Mouse (Mus musculus): Measurements from ENCODE around the gene Alg1. TPM values are rescaled to one million over a fixed set of nuclear protein-coding genes. Genes with fewer than 3 reads are reported as not detected.
A peak's percentile ranks its signal among the peaks of the same experiment; 100 is the strongest.

Alg1 gene
- polyA plus RNA-seq, 1 experiment from 2014 or later: 22.1 TPM

GRCm38 (mm10) chr16:5250891-5251290, 17.5 kb downstream of the Alg1 start:
- H3K9ac ChIP-seq (ENCODE audit: low read length): no peak overlapping the region
- ATAC-seq (replicated peaks; ENCODE audit: low FRiP score) (no peak), DNase-seq (ENCODE audit: low spot score) (no peak)
- no peak overlapping the region for H3K27ac ChIP-seq (ENCODE audit: low read depth, low read length)
- H3K4me2 ChIP-seq (ENCODE audit: low read depth, low read length, severe bottlenecking): no peak overlapping the region
- peaks cover 5% of the 10 kb centered on the region; the same call in 1 of the 2 replicates for H3K4me1 ChIP-seq (replicated peaks; ENCODE audit: control insufficient read depth, insufficient read depth, low read length)
- WGBS: 91% methylated on average over 3 of the region's 3 CpGs
- no peak overlapping the region for H3K4me3 ChIP-seq (ENCODE audit: low read depth, low read length)
- no peaks in the 10 kb centered on the region for H3K27me3 ChIP-seq (ENCODE audit: control insufficient read depth, insufficient read depth, low read length)
- no peaks in the 10 kb centered on the region for H3K36me3 ChIP-seq (ENCODE audit: control insufficient read depth, insufficient read depth, low read length)
- H3K9me3 ChIP-seq (ENCODE audit: control insufficient read depth, low read length): no peaks in the 10 kb centered on the region

GRCm38 (mm10) chr16:5252260-5252659, 18.8 kb downstream of the Alg1 start:
- Histone ChIP-seq H3K9me3 (ENCODE audit: control insufficient read depth, low read length) (no peaks in the 10 kb centered on the region), H3K4me1 (replicated peaks; ENCODE audit: control insufficient read depth, insufficient read depth, low read length) (peaks cover 5% of the 10 kb centered on the region; the same call in 1 of the 2 replicates), H3K9ac (ENCODE audit: low read length) (no peak overlapping the region), H3K36me3 (ENCODE audit: control insufficient read depth, insufficient read depth, low read length) (no peaks in the 10 kb centered on the region), H3K4me3 (ENCODE audit: low read depth, low read length) (no peak overlapping the region), H3K4me2 (ENCODE audit: low read depth, low read length, severe bottlenecking) (no peak overlapping the region), H3K27ac (ENCODE audit: low read depth, low read length) (no peak overlapping the region), H3K27me3 (ENCODE audit: control insufficient read depth, insufficient read depth, low read length) (no peaks in the 10 kb centered on the region)
- no peak for DNase-seq (ENCODE audit: low spot score)
- ATAC-seq (replicated peaks; ENCODE audit: low FRiP score): no peak
- WGBS: 92% methylated on average over 2 of the region's 2 CpGs

- DNase-seq (ENCODE audit: low spot score) (peak; percentile 88), ATAC-seq (replicated peaks; ENCODE audit: low FRiP score) (peak; percentile 55)
- 4% methylated on average over 15 of the region's 15 CpGs for WGBS
- Histone ChIP-seq H3K36me3 (ENCODE audit: control insufficient read depth, insufficient read depth, low read length) (no peaks in the 10 kb centered on the region), H3K4me2 (ENCODE audit: low read depth, low read length, severe bottlenecking) (peak overlapping the region; percentile 73), H3K4me1 (replicated peaks; ENCODE audit: control insufficient read depth, insufficient read depth, low read length) (peaks cover 5% of the 10 kb centered on the region; the same call in 1 of the 2 replicates), H3K27me3 (ENCODE audit: control insufficient read depth, insufficient read depth, low read length) (no peaks in the 10 kb centered on the region), H3K9ac (ENCODE audit: low read length) (peak overlapping the region; percentile 70), H3K9me3 (ENCODE audit: control insufficient read depth, low read length) (no peaks in the 10 kb centered on the region), H3K27ac (ENCODE audit: low read depth, low read length) (no peak overlapping the region), H3K4me3 (ENCODE audit: low read depth, low read length) (peak overlapping the region; percentile 51)
Observed at GRCm38 (mm10) chr16:5254346-5255025, 21.1 kb downstream of the Alg1 start.

- H3K27ac ChIP-seq (ENCODE audit: low read depth, low read length): no peak overlapping the region
- ATAC-seq (replicated peaks; ENCODE audit: low FRiP score): peak; percentile 13
Observed at GRCm38 (mm10) chr16:5255081-5255740, 21.8 kb downstream of the Alg1 start.

GRCm38 (mm10) chr16:5255779-5256496, 22.5 kb downstream of the Alg1 start, which contains the start of gene Eef2kmt:
Eef2kmt (minus strand) TSS chr16:5255983.
- no peaks in the 10 kb centered on the region for H3K27me3 ChIP-seq (ENCODE audit: control insufficient read depth, insufficient read depth, low read length)
- H3K9me3 ChIP-seq (ENCODE audit: control insufficient read depth, low read length): no peaks in the 10 kb centered on the region
- peaks cover 5% of the 10 kb centered on the region; the same call in 1 of the 2 replicates for H3K4me1 ChIP-seq (replicated peaks; ENCODE audit: control insufficient read depth, insufficient read depth, low read length)
- H3K36me3 ChIP-seq (ENCODE audit: control insufficient read depth, insufficient read depth, low read length): no peaks in the 10 kb centered on the region
- H3K27ac ChIP-seq (ENCODE audit: low read depth, low read length): 0 out of 2 replicates have a peak within 1 kb of the TSS, but pooled peaks have one; percentile 50
- WGBS: 2% methylated on average over 57 of the region's 57 CpGs
- DNase-seq (ENCODE audit: low spot score) (peak; percentile 99), ATAC-seq (replicated peaks; ENCODE audit: low FRiP score) (peak; percentile 96)
- peak within 1 kb of the TSS; percentile 73 for H3K4me2 ChIP-seq (ENCODE audit: low read depth, low read length, severe bottlenecking)
- peak within 1 kb of the TSS; percentile 70 for H3K9ac ChIP-seq (ENCODE audit: low read length)
- H3K4me3 ChIP-seq (ENCODE audit: low read depth, low read length): peak within 1 kb of the TSS; percentile 51

More at GRCm38 (mm10) chr16:5255081-5255740, 21.8 kb downstream of the Alg1 start:
- WGBS: 3% methylated on average over 27 of the region's 27 CpGs
- Histone ChIP-seq H3K36me3 (ENCODE audit: control insufficient read depth, insufficient read depth, low read length) (no peaks in the 10 kb centered on the region), H3K9ac (ENCODE audit: low read length) (peak overlapping the region; percentile 70), H3K4me1 (replicated peaks; ENCODE audit: control insufficient read depth, insufficient read depth, low read length) (peaks cover 5% of the 10 kb centered on the region; the same call in 1 of the 2 replicates), H3K9me3 (ENCODE audit: control insufficient read depth, low read length) (no peaks in the 10 kb centered on the region), H3K27me3 (ENCODE audit: control insufficient read depth, insufficient read depth, low read length) (no peaks in the 10 kb centered on the region), H3K4me3 (ENCODE audit: low read depth, low read length) (peak overlapping the region; percentile 51), H3K4me2 (ENCODE audit: low read depth, low read length, severe bottlenecking) (peak overlapping the region; percentile 73)
- DNase-seq (ENCODE audit: low spot score): no peak

- Histone ChIP-seq H3K4me2 (ENCODE audit: low read depth, low read length, severe bottlenecking) (no peak overlapping the region), H3K4me3 (ENCODE audit: low read depth, low read length) (no peak overlapping the region), H3K4me1 (replicated peaks; ENCODE audit: control insufficient read depth, insufficient read depth, low read length) (no peaks in the 10 kb centered on the region), H3K27me3 (ENCODE audit: control insufficient read depth, insufficient read depth, low read length) (no peaks in the 10 kb centered on the region), H3K9me3 (ENCODE audit: control insufficient read depth, low read length) (no peaks in the 10 kb centered on the region), H3K36me3 (ENCODE audit: control insufficient read depth, insufficient read depth, low read length) (no peaks in the 10 kb centered on the region), H3K27ac (ENCODE audit: low read depth, low read length) (no peak overlapping the region), H3K9ac (ENCODE audit: low read length) (no peak overlapping the region)
- DNase-seq (ENCODE audit: low spot score): peak; percentile 49
- 77% methylated on average over 8 of the region's 8 CpGs for WGBS
- ATAC-seq (replicated peaks; ENCODE audit: low FRiP score): no peak
Observed at GRCm38 (mm10) chr16:5263156-5263555, 29.7 kb downstream of the Alg1 start.

- Histone ChIP-seq H3K36me3 (ENCODE audit: control insufficient read depth, insufficient read depth, low read length) (no peaks in the 10 kb centered on the region), H3K27me3 (ENCODE audit: control insufficient read depth, insufficient read depth, low read length) (no peaks in the 10 kb centered on the region), H3K4me3 (ENCODE audit: low read depth, low read length) (no peak overlapping the region), H3K4me2 (ENCODE audit: low read depth, low read length, severe bottlenecking) (no peak overlapping the region), H3K9me3 (ENCODE audit: control insufficient read depth, low read length) (no peaks in the 10 kb centered on the region), H3K9ac (ENCODE audit: low read length) (no peak overlapping the region), H3K27ac (ENCODE audit: low read depth, low read length) (no peak overlapping the region), H3K4me1 (replicated peaks; ENCODE audit: control insufficient read depth, insufficient read depth, low read length) (no peaks in the 10 kb centered on the region)
- 85% methylated on average over 7 of the region's 7 CpGs for WGBS
- DNase-seq (ENCODE audit: low spot score) (peak; percentile 27), ATAC-seq (replicated peaks; ENCODE audit: low FRiP score) (no peak)
Observed at GRCm38 (mm10) chr16:5263926-5264325, 30.5 kb downstream of the Alg1 start.

- Histone ChIP-seq H3K4me3 (ENCODE audit: low read depth, low read length) (no peak overlapping the region), H3K4me2 (ENCODE audit: low read depth, low read length, severe bottlenecking) (no peak overlapping the region), H3K27ac (ENCODE audit: low read depth, low read length) (no peak overlapping the region), H3K27me3 (ENCODE audit: control insufficient read depth, insufficient read depth, low read length) (no peaks in the 10 kb centered on the region), H3K4me1 (replicated peaks; ENCODE audit: control insufficient read depth, insufficient read depth, low read length) (no peaks in the 10 kb centered on the region), H3K36me3 (ENCODE audit: control insufficient read depth, insufficient read depth, low read length) (no peaks in the 10 kb centered on the region), H3K9me3 (ENCODE audit: control insufficient read depth, low read length) (no peaks in the 10 kb centered on the region), H3K9ac (ENCODE audit: low read length) (no peak overlapping the region)
- no peak for ATAC-seq (replicated peaks; ENCODE audit: low FRiP score)
- WGBS: 81% methylated on average over 4 of the region's 4 CpGs
- peak; percentile 41 for DNase-seq (ENCODE audit: low spot score)
Observed at GRCm38 (mm10) chr16:5271411-5272035, 38.1 kb downstream of the Alg1 start.
